Mouse (Mus musculus) olfactory bulb, adult 2 months (tissue): ENCODE results near the gene Rsph3b.

Experiments used
- CTCF ChIP-seq: fragments of 200-500 bp; IDR thresholded peaks from 2 replicates; pipeline ENCODE4 v1.5.1; 2012; ENCODE audit warnings: low read depth, mild to moderate bottlenecking, low read length, moderate library complexity; ENCODE audit not compliant: insufficient read depth
- POLR2A ChIP-seq: fragments of 200-500 bp; IDR thresholded peaks from 2 replicates; pipeline ENCODE4 v1.6.1; 2012; ENCODE audit warnings: mild to moderate bottlenecking, low read depth, low read length, moderate library complexity; ENCODE audit not compliant: insufficient read depth

DNA sequence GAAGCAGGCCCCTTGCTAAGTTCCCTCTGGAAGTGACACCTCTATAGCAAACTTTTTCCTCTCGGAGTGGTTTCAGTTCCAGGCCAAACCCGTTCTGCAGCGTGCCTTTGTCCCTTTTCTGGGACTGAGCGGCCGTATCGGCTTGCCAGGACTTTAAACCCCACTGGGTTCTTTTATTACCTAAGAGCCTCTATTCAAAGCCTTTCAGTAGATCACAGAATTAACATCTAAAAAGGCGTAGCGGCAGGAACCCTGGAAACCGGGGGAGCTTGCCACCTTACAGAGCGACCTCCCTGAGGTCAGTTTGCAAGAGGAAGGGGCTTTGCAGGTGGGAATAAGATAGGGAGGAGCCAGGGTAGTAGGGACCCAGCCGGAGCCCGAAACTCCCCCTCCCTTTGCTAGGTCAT is 88.0 kb downstream of the Rsph3b start:
- no peak for TF ChIP-seq CTCF
- no peak for TF ChIP-seq POLR2A
